8 mouse cellular contexts compared by ENCODE assay signal in genomic region chr3:89100811-89101210, GRCm38 (mm10). TPM values are rescaled to one million over a fixed set of nuclear protein-coding genes. Genes with fewer than 3 reads are reported as not detected.
DNase-seq lines count a peak whose midpoint lies in the region; ATAC-seq and TF ChIP-seq lines count a peak whose summit lies in the region.

Gene Gm43738 (minus strand): TSS chr3:89101099.

- intact Hi-C loops in left cerebral cortex, adult 2 months (cut with DNase I) = loop anchor here (5.0 kb wide), 1 partner anchor 56 kb away; no protein-coding TSS in a partner anchor

- no peak for ATAC-seq in forebrain, embryonic 15.5 days (replicated peaks)
- no peak for ATAC-seq in liver, embryonic 15.5 days (ENCODE audit: insufficient read depth)

- H3K4me3 ChIP-seq in left cerebral cortex, adult 2 months = peak within 1 kb of the TSS; percentile 71
- peak within 1 kb of the TSS; percentile 69 for H3K4me3 ChIP-seq in bone marrow macrophage, adult 2 months (ENCODE audit: insufficient read depth, low read length)
- peak within 1 kb of the TSS; percentile 79 for H3K4me3 ChIP-seq in forebrain, embryonic 15.5 days
- H3K4me3 ChIP-seq in liver, embryonic 15.5 days (replicated peaks) = peak within 1 kb of the TSS; percentile 72

- no peaks in the 10 kb centered on the region for H3K9me3 ChIP-seq in forebrain, embryonic 15.5 days
- no peaks in the 10 kb centered on the region for H3K9me3 ChIP-seq in liver, embryonic 15.5 days (replicated peaks)

- peaks cover 32% of the 10 kb centered on the region for H3K36me3 ChIP-seq in forebrain, embryonic 15.5 days
- peaks cover 47% of the 10 kb centered on the region for H3K36me3 ChIP-seq in liver, embryonic 15.5 days (replicated peaks)

- DNase-seq in left cerebral cortex, adult 2 months (ENCODE audit: extremely low spot score in 1 of 2, low spot score in 2 of 2) = no peak
- no peak for DNase-seq in left cerebral cortex, adult 18-20 months (ENCODE audit: low spot score in 2 of 2)
- no peak for DNase-seq in adrenal gland, postnatal 4 days (ENCODE audit: low spot score in 2 of 2)
- DNase-seq in spleen, adult 18-20 months = no peak
- DNase-seq in right cerebral cortex, postnatal 25 days = no peak

- no peaks in the 10 kb centered on the region for H3K27me3 ChIP-seq in forebrain, embryonic 15.5 days
- H3K27me3 ChIP-seq in liver, embryonic 15.5 days = no peaks in the 10 kb centered on the region

- H3K27ac ChIP-seq in left cerebral cortex, adult 2 months = peak within 1 kb of the TSS; percentile 45; the same call in 1 of the 2 replicates
- peak within 1 kb of the TSS; percentile 57 for H3K27ac ChIP-seq in bone marrow macrophage, adult 2 months (ENCODE audit: insufficient read depth, low read depth, low read length)
- H3K27ac ChIP-seq in forebrain, embryonic 15.5 days (replicated peaks) = peak within 1 kb of the TSS; percentile 87
- H3K27ac ChIP-seq in liver, embryonic 15.5 days (replicated peaks) = peak within 1 kb of the TSS; percentile 84

- H3K4me1 ChIP-seq in bone marrow macrophage, adult 2 months (ENCODE audit: control insufficient read depth, insufficient read depth, low read length) = peaks cover 29% of the 10 kb centered on the region
- peaks cover 30% of the 10 kb centered on the region for H3K4me1 ChIP-seq in forebrain, embryonic 15.5 days
- H3K4me1 ChIP-seq in liver, embryonic 15.5 days (replicated peaks) = peaks cover 47% of the 10 kb centered on the region

- H3K9ac ChIP-seq in forebrain, embryonic 15.5 days (replicated peaks) = peak within 1 kb of the TSS; percentile 63
- H3K9ac ChIP-seq in liver, embryonic 15.5 days = peak within 1 kb of the TSS; percentile 74

- 25% methylated on average over 7 of the region's 7 CpGs for WGBS in forebrain, embryonic 15.5 days
- WGBS in liver, embryonic 15.5 days (ENCODE audit: insufficient replicate concordance) = 44% methylated on average over 7 of the region's 7 CpGs

- TF ChIP-seq CTCF in left cerebral cortex, adult 2 months (IDR thresholded peaks at IDR 0.05) = no peak
- no peak for TF ChIP-seq CTCF in bone marrow macrophage, adult 2 months (IDR thresholded peaks at IDR 0.05; ENCODE audit: low read depth, low read length)

- no peak for TF ChIP-seq POLR2A in bone marrow macrophage, adult 2 months (IDR thresholded peaks at IDR 0.05; ENCODE audit: borderline replicate concordance, low read depth, low read length)

- peak within 1 kb of the TSS; percentile 80 for H3K4me2 ChIP-seq in forebrain, embryonic 15.5 days (replicated peaks)
- H3K4me2 ChIP-seq in liver, embryonic 15.5 days = peak within 1 kb of the TSS; percentile 84

RNA-seq across cellular contexts. Expression of gene Gm43738, which starts in this region (rescaled TPM):
- total RNA-seq in left cerebral cortex, adult 2 months (2021) = not detected
- total RNA-seq in left cerebral cortex, adult 18-20 months (2021) = not detected
- not detected in 2 replicates for polyA plus RNA-seq in bone marrow macrophage, adult 2 months (2012; ENCODE audit: insufficient read depth, insufficient read length, missing spikeins)
- polyA plus RNA-seq in forebrain, embryonic 15.5 days (2015; fragmentation: Nextera tagmentation; extraction: Ambion mirVana) = not detected in 2 replicates
- polyA plus RNA-seq in liver, embryonic 15.5 days (2015; fragmentation: Nextera tagmentation; extraction: Ambion mirVana) = not detected in 2 replicates
- total RNA-seq in adrenal gland, postnatal 4 days (2021) = not detected
